Mouse (Mus musculus) kidney, postnatal 0 days (tissue): ENCODE measurements around the gene Ggt1. TPM values are rescaled to one million over a fixed set of nuclear protein-coding genes. Genes with fewer than 3 reads are reported as not detected.

Experiments used
- ATAC-seq: fragments of 200-750 bp; cut with Nextera tagmentation; replicated peaks from 2 replicates; pipeline ENCODE4 v1.8.0; 2017; ENCODE audit warnings: low read depth, moderate number of reproducible peaks, moderate TSS enrichment, moderate library complexity; ENCODE audit not compliant: low FRiP score
- DNase-seq: peaks from one replicate; pipeline ENCODE4 v3.0.0-alpha.2; 2016; ENCODE audit warnings: low spot score
- H3K27ac ChIP-seq: fragments of 300-500 bp; sonication (generic); 2 replicates; pipeline ENCODE4 v1.5.1; 2014; ENCODE audit warnings: mild to moderate bottlenecking
- H3K27me3 ChIP-seq: fragments of 300-500 bp; sonication (generic); 2 replicates; pipeline ENCODE4 v1.6.1; 2014; ENCODE audit warnings: low read length, mixed read lengths; ENCODE audit not compliant: insufficient read depth
- H3K36me3 ChIP-seq: fragments of 300-500 bp; sonication (generic); 2 replicates; pipeline ENCODE4 v1.6.1; 2014; ENCODE audit warnings: low read length, mixed read lengths; ENCODE audit not compliant: insufficient read depth
- H3K4me1 ChIP-seq: fragments of 300-500 bp; sonication (generic); replicated peaks from 2 replicates; pipeline ENCODE4 v1.6.1; 2014; ENCODE audit warnings: antibody characterized with exemption, low read length, mixed read lengths; ENCODE audit not compliant: insufficient read depth
- H3K4me2 ChIP-seq: fragments of 300-500 bp; sonication (generic); 2 replicates; pipeline ENCODE4 v1.6.1; 2014; ENCODE audit warnings: mild to moderate bottlenecking, low read length, moderate library complexity, mixed read lengths
- H3K4me3 ChIP-seq: fragments of 300-500 bp; sonication (generic); replicated peaks from 2 replicates; pipeline ENCODE4 v1.5.1; 2014; ENCODE audit warnings: low read depth, low read length
- H3K9ac ChIP-seq: fragments of 300-500 bp; sonication (generic); 2 replicates; pipeline ENCODE4 v1.6.1; 2014; ENCODE audit warnings: low read depth, low read length
- H3K9me3 ChIP-seq: fragments of 300-500 bp; sonication (generic); replicated peaks from 2 replicates; pipeline ENCODE4 v1.6.1; 2016; ENCODE audit warnings: low read length, inconsistent platforms, mixed read lengths
- CTCF ChIP-seq: IDR thresholded peaks from 2 replicates; pipeline ENCODE4 v1.5.1; 2016; ENCODE audit warnings: antibody characterized with exemption, low read depth, mild to moderate bottlenecking, moderate library complexity
- WGBS: fragments of 180-500 bp; shearing (Covaris S2); extraction: QIAGEN DNeasy Blood & Tissue Kit; methylation state at CpG from one replicate; pipeline ENCODE4 v1.1.7; 2014; 5-methylcytosine and 5-hydroxymethylcytosine counted together
- polyA plus RNA-seq: library from polyadenylated mRNA; unstranded; fragments of >200 nt; fragmentation: Nextera tagmentation; extraction: Ambion mirVana; gene quantifications from 2 replicates; pipeline ENCODE4 v1.2.1, GENCODE M21; 2015

The Ggt1 gene
- polyA plus RNA-seq, 1 experiment from 2014 or later = 317 TPM

DNA sequence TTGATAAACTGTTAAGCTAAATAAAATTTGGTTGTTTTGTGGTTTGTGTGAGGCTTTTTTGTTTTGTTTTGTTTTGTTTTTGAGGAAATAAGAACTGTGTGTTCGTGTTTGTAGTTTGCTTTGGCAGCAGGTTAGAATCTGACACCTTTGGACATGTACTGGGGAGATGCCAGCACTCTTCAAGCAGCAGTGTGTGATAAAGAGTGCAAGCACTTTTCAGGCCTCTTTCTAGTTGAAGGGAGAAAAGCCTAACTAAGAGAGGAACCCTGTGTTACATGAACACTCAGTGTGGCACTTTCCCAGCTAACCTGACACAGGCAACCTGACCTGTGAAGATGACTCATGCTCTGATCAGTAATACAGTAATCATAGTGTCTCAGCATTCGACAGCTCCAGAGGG is 26.0 kb upstream of the Ggt1 start:
- TF ChIP-seq CTCF = no peak
- ATAC-seq (no peak), DNase-seq (no peak)
- no peaks in the 10 kb centered on the region for H3K27me3 ChIP-seq
- H3K9ac ChIP-seq = no peak overlapping the region
- no peaks in the 10 kb centered on the region for H3K9me3 ChIP-seq
- H3K4me2 ChIP-seq = no peak overlapping the region
- no peak overlapping the region for H3K4me3 ChIP-seq
- H3K36me3 ChIP-seq = peaks cover 29% of the 10 kb centered on the region
- H3K4me1 ChIP-seq = no peaks in the 10 kb centered on the region
- H3K27ac ChIP-seq = no peak overlapping the region
- 88% methylated on average over 2 of the region's 2 CpGs for WGBS

DNA sequence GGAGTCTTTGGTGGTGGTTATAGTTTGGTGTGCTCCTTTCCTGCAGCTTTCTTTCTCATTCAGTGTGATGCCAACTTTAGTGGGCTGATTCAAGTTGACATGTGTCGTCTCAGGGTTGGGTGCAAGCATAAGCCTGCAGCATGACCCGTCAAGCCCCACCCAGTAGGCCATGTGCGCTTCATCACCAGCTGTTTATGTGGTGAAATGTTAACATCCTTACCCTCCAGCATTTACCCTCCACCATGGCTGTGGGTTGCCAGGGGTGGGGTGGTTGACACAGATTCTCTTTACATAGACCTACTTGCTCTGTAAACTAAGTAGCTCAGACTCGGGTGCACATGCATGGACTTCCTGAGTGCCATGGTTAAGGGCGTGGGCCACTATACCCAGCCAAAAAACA is 25.3 kb upstream of the Ggt1 start:
- DNase-seq = no peak
- ATAC-seq = no peak
- no peaks in the 10 kb centered on the region for H3K27me3 ChIP-seq
- no peaks in the 10 kb centered on the region for H3K9me3 ChIP-seq
- peaks cover 28% of the 10 kb centered on the region for H3K36me3 ChIP-seq
- TF ChIP-seq CTCF = no peak
- H3K9ac ChIP-seq = no peak overlapping the region
- no peak overlapping the region for H3K27ac ChIP-seq
- H3K4me1 ChIP-seq = no peaks in the 10 kb centered on the region
- no peak overlapping the region for H3K4me2 ChIP-seq
- H3K4me3 ChIP-seq = no peak overlapping the region
- 94% methylated on average over 5 of the region's 5 CpGs for WGBS

DNA sequence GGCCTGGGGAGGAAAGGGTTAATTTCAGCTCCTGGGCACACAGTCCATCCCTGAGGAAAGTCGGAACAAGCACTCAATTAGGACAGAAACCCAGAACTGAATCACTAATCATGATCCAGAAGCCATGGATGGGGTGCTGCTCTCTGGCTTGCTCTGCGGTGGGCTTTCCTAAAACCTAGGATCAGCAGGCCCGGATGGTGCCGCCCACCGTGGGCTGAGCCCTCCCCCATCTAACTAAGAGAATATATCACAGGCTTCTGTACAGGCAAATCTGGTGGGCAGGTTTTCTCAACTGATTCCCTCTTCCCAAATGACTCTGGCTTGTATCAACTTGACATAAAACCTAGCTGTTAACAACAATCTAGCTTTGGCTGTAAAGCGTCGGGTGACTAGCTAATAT is 13.5 kb upstream of the Ggt1 start:
- ATAC-seq (no peak), DNase-seq (no peak)
- TF ChIP-seq CTCF = no peak
- Histone ChIP-seq H3K9me3 (no peaks in the 10 kb centered on the region), H3K4me3 (no peak overlapping the region), H3K4me1 (peaks cover 14% of the 10 kb centered on the region; the same call in 1 of the 2 replicates), H3K36me3 (no peaks in the 10 kb centered on the region), H3K27me3 (no peaks in the 10 kb centered on the region), H3K4me2 (no peak overlapping the region), H3K27ac (peak overlapping the region; percentile 8; the same call in 1 of the 2 replicates), H3K9ac (no peak overlapping the region)
- 51% methylated on average over 7 of the region's 7 CpGs for WGBS

DNA sequence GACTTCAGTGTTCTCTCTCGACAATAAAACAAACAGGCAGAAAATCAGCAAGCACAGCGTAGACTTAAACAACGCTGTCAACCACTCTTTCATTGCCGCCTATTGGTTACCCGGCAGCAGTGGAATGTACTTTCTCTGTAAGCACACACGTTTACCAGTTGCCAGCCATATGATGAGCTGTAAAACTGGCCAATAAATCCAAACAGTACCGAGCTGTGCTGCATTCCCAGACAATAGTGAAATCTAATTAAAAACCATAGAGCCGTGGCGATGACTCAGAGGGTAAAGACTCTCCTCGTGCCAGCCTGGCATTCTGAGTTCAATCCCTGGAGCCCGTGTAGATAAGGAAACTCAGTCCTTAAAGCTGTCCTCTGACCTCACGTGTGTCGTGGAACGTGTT is 12.9 kb upstream of the Ggt1 start:
- DNase-seq = no peak
- ATAC-seq = peak; percentile 30; the same call in 1 of the 2 replicates
- WGBS = 25% methylated on average over 14 of the region's 14 CpGs

DNA sequence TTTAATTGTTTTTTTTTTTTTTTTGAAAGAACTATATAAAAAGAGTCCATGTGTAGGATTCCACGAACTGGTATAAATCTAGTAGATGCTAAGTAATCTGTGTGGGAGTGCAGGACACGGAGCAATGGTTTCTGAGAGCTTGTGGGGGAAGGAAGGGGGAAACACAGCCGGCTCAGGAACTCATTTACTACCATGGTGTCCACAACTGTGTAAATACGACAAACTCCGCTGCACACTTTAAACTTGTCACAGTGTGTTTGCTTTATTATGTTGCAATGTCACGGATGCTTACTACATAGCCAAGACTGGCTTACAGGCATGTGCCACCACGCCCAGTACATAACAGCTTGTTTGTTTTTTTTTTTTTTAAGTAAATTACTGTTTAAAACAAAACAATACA is 11.5 kb upstream of the Ggt1 start:
- DNase-seq (peak; percentile 85), ATAC-seq (peak; percentile 48; the same call in 1 of the 2 replicates)
- no peak overlapping the region for H3K27ac ChIP-seq

More for the DNA sequence above, 12.9 kb upstream of the Ggt1 start:
- no peak overlapping the region for H3K4me3 ChIP-seq
- no peak overlapping the region for H3K9ac ChIP-seq
- no peak overlapping the region for H3K27ac ChIP-seq
- H3K4me2 ChIP-seq = no peak overlapping the region
- no peaks in the 10 kb centered on the region for H3K36me3 ChIP-seq
- H3K9me3 ChIP-seq = no peaks in the 10 kb centered on the region
- no peaks in the 10 kb centered on the region for H3K27me3 ChIP-seq
- H3K4me1 ChIP-seq = peaks cover 16% of the 10 kb centered on the region; the same call in 1 of the 2 replicates
- no peak; the same call in 1 of the 2 replicates for TF ChIP-seq CTCF

DNA sequence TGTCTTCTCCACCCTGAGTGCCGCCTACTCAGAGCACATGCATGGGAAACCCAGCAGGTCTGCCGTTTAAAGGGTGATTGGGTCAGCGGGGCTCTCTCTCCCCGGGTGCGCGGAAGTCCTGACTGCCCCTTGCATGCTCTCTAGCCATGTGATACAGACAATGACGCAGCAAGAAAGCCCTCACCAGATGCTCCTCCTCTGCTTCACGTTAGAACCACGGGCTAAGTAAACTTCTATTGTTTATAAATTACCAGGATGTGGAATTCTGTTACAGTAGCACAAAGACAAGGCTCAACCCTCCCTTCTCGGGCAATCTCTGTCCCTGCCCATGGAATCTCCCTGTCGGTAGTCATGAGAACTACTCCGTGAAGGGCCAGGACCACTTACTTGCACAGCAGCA is 10.2 kb upstream of the Ggt1 start:
- TF ChIP-seq CTCF = peak; percentile 19; the same call in 1 of the 2 replicates
- no peaks in the 10 kb centered on the region for H3K27me3 ChIP-seq
- H3K9me3 ChIP-seq = no peaks in the 10 kb centered on the region
- no peak overlapping the region for H3K4me3 ChIP-seq
- ATAC-seq (0 out of 2 replicates have a peak, but pooled peaks have one; percentile 37), DNase-seq (peak; percentile 54)
- no peaks in the 10 kb centered on the region for H3K36me3 ChIP-seq
- peaks cover 16% of the 10 kb centered on the region; the same call in 1 of the 2 replicates for H3K4me1 ChIP-seq
- WGBS = 24% methylated on average over 12 of the region's 12 CpGs
- H3K27ac ChIP-seq = no peak overlapping the region
- H3K4me2 ChIP-seq = peak overlapping the region; percentile 11; the same call in 1 of the 2 replicates
- H3K9ac ChIP-seq = no peak overlapping the region

More for the DNA sequence above, 11.5 kb upstream of the Ggt1 start:
- peaks cover 16% of the 10 kb centered on the region; the same call in 1 of the 2 replicates for H3K4me1 ChIP-seq
- H3K27me3 ChIP-seq = no peaks in the 10 kb centered on the region
- H3K4me2 ChIP-seq = no peak overlapping the region
- no peak for TF ChIP-seq CTCF
- H3K36me3 ChIP-seq = no peaks in the 10 kb centered on the region
- 18% methylated on average over 7 of the region's 7 CpGs for WGBS
- H3K9me3 ChIP-seq = no peaks in the 10 kb centered on the region
- H3K4me3 ChIP-seq = no peak overlapping the region
- H3K9ac ChIP-seq = no peak overlapping the region

DNA sequence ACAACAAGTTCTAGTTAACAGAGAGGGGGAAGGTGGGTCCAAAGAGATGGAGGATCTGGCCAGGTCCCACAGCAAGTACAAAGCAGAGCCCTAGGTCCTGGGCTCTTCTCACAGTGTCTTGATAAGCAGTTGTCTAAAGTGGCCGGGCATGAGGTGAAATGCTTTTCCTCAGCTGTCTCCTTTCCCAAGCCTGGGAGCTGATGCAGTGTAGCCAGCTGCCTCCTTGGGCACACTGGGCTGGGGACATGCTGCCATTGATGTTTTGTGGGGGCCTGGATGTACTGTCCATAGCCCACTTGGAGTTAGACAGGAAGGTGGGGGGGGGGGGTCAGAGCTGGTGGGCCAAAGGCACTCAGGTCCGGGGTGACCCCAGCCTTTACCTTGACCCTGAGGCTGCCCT is 9.3 kb upstream of the Ggt1 start:
- Histone ChIP-seq H3K27me3 (no peaks in the 10 kb centered on the region), H3K4me2 (no peak overlapping the region), H3K4me1 (peaks cover 16% of the 10 kb centered on the region; the same call in 1 of the 2 replicates), H3K36me3 (no peaks in the 10 kb centered on the region), H3K9me3 (no peaks in the 10 kb centered on the region), H3K27ac (no peak overlapping the region), H3K9ac (no peak overlapping the region), H3K4me3 (no peak overlapping the region)
- TF ChIP-seq CTCF = no peak
- ATAC-seq (no peak), DNase-seq (no peak)
- WGBS = 48% methylated on average over 2 of the region's 2 CpGs
